Mouse (Mus musculus): ENCODE data around the gene Grik5. TPM values are rescaled to one million over a fixed set of nuclear protein-coding genes. Genes with fewer than 3 reads are reported as not detected.
A peak's percentile ranks its signal among the peaks of the same experiment; 100 is the strongest.

Grik5 gene
- polyA plus RNA-seq, 1 experiment from 2014 or later = 12.5 TPM

DNA sequence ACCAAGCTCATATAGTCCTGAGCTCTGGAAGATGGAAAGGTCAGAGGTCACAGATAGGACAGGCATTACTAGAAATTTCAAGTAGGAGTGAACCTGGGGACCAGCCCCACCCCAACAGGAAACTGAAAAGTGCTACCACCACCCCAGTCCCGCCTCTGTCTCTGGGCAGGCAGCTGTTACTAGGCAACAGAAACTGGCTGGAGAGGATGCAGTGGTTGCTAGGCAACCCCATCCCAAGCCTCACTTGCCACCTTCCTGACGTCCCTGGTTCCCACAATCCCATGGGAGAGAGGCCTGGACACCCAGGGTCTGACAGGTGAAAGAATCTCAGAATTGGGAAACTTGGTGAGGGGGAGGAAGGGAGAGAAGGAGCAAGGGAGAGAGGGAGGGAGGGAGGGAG, 3.4 kb downstream of the Grik5 start:
- peaks cover 22% of the 10 kb centered on the region for H3K36me3 ChIP-seq (ENCODE audit: control insufficient read depth, insufficient read depth, low read length)
- H3K4me2 ChIP-seq (ENCODE audit: low read length) = peak overlapping the region; percentile 61
- H3K27me3 ChIP-seq (replicated peaks; ENCODE audit: control insufficient read depth, insufficient read depth, low read length) = no peaks in the 10 kb centered on the region
- no peak overlapping the region for H3K27ac ChIP-seq (ENCODE audit: low read depth, low read length)
- no peak overlapping the region for H3K4me3 ChIP-seq (ENCODE audit: low read length)
- H3K9ac ChIP-seq (ENCODE audit: low read depth, low read length) = no peak overlapping the region
- H3K9me3 ChIP-seq (ENCODE audit: control insufficient read depth, low read length) = no peaks in the 10 kb centered on the region
- 12% methylated on average over 2 of the region's 2 CpGs for WGBS
- no peak for ATAC-seq
- peaks cover 38% of the 10 kb centered on the region for H3K4me1 ChIP-seq (ENCODE audit: control insufficient read depth, insufficient read depth, low read depth, low read length)

DNA sequence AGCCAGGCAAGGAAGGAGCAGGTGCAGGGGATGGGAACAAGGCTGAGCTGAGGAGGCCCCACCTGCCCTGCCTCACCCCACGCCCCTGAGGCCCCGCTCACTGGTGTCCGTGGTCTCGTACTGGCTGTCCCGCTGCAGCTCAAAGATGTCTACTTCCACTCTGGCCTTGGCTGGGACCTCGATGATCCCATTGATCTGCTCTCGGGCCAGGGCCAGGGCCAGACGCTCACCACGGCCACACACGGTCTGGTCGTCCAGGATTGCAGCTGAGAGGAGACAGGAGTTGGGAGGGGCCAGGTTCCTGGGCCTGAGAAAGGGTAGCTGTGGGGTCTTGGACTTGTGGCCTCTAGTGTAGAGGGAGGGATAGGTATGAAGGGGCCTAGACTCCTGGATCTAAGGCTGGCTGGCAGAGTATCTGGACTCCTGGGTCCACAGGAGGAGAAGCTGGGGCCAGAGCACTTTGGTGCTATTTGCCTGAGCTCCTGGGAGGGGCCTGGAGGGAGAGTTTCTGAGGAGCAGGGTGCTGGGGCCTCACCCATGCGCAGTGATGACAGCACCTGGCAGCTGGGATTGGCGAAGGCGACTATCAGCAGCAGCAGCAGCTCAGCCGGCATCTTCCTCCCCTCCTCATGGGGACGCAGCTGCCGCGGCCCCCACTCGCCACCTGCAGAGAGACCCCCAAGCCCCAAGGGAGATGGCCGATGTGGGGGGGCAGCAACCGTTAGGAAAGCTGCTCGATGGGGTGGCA, 4.1 kb downstream of the Grik5 start:
- H3K4me1 ChIP-seq (ENCODE audit: control insufficient read depth, insufficient read depth, low read depth, low read length) = peaks cover 32% of the 10 kb centered on the region
- H3K4me2 ChIP-seq (ENCODE audit: low read length) = peak overlapping the region; percentile 61
- H3K36me3 ChIP-seq (ENCODE audit: control insufficient read depth, insufficient read depth, low read length) = peaks cover 26% of the 10 kb centered on the region
- WGBS = 79% methylated on average over 22 of the region's 22 CpGs
- H3K27me3 ChIP-seq (replicated peaks; ENCODE audit: control insufficient read depth, insufficient read depth, low read length) = no peaks in the 10 kb centered on the region
- no peak overlapping the region for H3K27ac ChIP-seq (ENCODE audit: low read depth, low read length)
- ATAC-seq = no peak
- no peak overlapping the region for H3K9ac ChIP-seq (ENCODE audit: low read depth, low read length)
- H3K4me3 ChIP-seq (ENCODE audit: low read length) = no peak overlapping the region
- no peaks in the 10 kb centered on the region for H3K9me3 ChIP-seq (ENCODE audit: control insufficient read depth, low read length)

DNA sequence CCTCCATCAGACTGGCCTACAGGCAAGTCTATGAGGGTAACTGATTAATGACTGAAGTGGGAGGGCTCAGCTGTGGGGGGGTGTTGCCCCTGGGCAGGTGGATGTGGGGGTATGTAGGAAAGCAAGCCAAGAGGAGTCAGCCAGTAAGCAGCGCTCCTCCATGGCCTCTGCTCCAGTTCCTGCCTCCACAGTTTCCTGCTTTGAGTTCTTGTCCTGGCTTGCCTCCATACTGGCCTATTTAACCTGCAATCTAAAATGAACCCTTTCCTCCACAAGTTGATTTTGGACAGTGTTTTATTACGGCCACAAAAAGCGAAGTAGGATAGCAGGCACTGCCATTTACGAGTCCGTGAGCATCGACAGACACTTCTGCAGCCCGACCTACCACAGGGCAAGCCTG, 4.8 kb downstream of the Grik5 start:
- peaks cover 33% of the 10 kb centered on the region for H3K36me3 ChIP-seq (ENCODE audit: control insufficient read depth, insufficient read depth, low read length)
- 97% methylated on average over 7 of the region's 7 CpGs for whole genome bisulfite sequencing

DNA sequence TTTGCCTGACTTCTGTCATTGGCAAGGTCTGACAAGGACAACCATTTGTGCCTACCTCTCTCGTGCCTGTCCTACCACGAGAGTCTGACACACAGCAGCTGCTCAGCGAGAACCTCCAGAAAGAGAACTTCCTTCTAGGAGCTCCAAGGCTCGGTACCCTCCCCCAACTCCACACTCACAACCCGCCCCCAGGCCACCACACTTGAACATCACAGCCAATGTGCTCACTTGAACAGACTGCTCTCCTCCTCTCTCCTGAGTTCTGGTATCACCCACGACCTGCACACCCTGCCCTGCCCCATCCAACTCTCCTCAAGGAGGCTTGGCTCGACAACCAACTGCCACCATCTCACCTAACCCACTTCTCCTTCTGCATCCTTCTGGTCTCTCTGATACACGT, 8.2 kb downstream of the Grik5 start:
- no peak overlapping the region for H3K4me3 ChIP-seq (ENCODE audit: low read length)
- no peak overlapping the region for H3K27ac ChIP-seq (ENCODE audit: low read depth, low read length)
- H3K9me3 ChIP-seq (ENCODE audit: control insufficient read depth, low read length) = no peaks in the 10 kb centered on the region
- no peak overlapping the region for H3K9ac ChIP-seq (ENCODE audit: low read depth, low read length)
- H3K4me2 ChIP-seq (ENCODE audit: low read length) = no peak overlapping the region
- 93% methylated on average over 8 of the region's 8 CpGs for WGBS
- ATAC-seq = no peak
- H3K36me3 ChIP-seq (ENCODE audit: control insufficient read depth, insufficient read depth, low read length) = peaks cover 55% of the 10 kb centered on the region
- H3K4me1 ChIP-seq (ENCODE audit: control insufficient read depth, insufficient read depth, low read depth, low read length) = peaks cover 7% of the 10 kb centered on the region
- H3K27me3 ChIP-seq (replicated peaks; ENCODE audit: control insufficient read depth, insufficient read depth, low read length) = no peaks in the 10 kb centered on the region

More for the DNA sequence above, 4.8 kb downstream of the Grik5 start:
- no peaks in the 10 kb centered on the region for H3K27me3 ChIP-seq (replicated peaks; ENCODE audit: control insufficient read depth, insufficient read depth, low read length)
- H3K4me1 ChIP-seq (ENCODE audit: control insufficient read depth, insufficient read depth, low read depth, low read length) = peaks cover 31% of the 10 kb centered on the region
- H3K4me3 ChIP-seq (ENCODE audit: low read length) = no peak overlapping the region
- ATAC-seq = no peak
- no peaks in the 10 kb centered on the region for H3K9me3 ChIP-seq (ENCODE audit: control insufficient read depth, low read length)
- H3K27ac ChIP-seq (ENCODE audit: low read depth, low read length) = no peak overlapping the region
- H3K4me2 ChIP-seq (ENCODE audit: low read length) = no peak overlapping the region
- no peak overlapping the region for H3K9ac ChIP-seq (ENCODE audit: low read depth, low read length)

DNA sequence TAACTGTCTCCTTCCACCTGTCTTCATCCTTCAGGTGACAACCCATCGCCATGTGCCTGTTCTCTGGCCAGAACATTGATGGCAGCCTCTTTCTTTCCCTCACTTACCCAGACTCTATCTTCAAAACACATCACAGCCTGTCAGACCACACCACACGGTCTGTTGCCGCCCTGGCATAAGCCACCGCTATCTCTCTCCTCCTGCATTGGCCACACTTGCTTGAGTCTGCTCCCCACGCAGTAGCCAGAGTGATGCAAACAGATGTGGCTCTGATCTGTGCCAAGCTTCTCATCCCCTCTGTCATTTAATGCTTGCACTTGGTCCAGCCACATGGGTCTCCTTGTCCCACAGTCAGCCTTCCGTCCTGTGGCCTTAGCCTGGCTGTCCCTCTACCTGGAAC, 8.8 kb downstream of the Grik5 start:
- Histone ChIP-seq H3K36me3 (ENCODE audit: control insufficient read depth, insufficient read depth, low read length) (peaks cover 60% of the 10 kb centered on the region), H3K9ac (ENCODE audit: low read depth, low read length) (no peak overlapping the region), H3K27me3 (replicated peaks; ENCODE audit: control insufficient read depth, insufficient read depth, low read length) (no peaks in the 10 kb centered on the region), H3K4me1 (ENCODE audit: control insufficient read depth, insufficient read depth, low read depth, low read length) (peaks cover 2% of the 10 kb centered on the region), H3K4me3 (ENCODE audit: low read length) (no peak overlapping the region), H3K4me2 (ENCODE audit: low read length) (no peak overlapping the region), H3K9me3 (ENCODE audit: control insufficient read depth, low read length) (no peaks in the 10 kb centered on the region), H3K27ac (ENCODE audit: low read depth, low read length) (no peak overlapping the region)
- no peak for ATAC-seq
- WGBS = 92% methylated on average over 6 of the region's 6 CpGs

DNA sequence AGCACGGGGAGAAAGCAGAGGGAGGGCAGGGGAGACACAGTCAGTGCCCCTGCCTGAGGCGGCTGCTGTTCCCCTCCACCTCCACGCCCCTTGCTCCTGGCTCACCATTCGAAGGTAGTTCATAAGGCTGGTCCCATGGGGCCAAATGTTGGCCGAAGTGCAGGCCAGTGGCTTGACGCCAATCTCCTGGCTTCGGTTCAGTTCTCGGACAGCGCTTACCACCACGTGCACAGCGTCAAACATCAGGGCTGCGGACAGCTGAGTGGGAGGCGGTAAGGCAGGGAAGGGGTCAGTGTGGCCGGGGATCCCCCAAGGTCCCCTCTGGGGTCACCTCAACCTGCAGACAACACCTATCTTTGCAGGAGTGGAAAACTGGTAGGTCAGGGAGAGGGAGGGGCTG, 13.3 kb downstream of the Grik5 start:
- Histone ChIP-seq H3K4me2 (ENCODE audit: low read length) (no peak overlapping the region), H3K27ac (ENCODE audit: low read depth, low read length) (no peak overlapping the region), H3K9me3 (ENCODE audit: control insufficient read depth, low read length) (no peaks in the 10 kb centered on the region), H3K27me3 (replicated peaks; ENCODE audit: control insufficient read depth, insufficient read depth, low read length) (no peaks in the 10 kb centered on the region), H3K4me1 (ENCODE audit: control insufficient read depth, insufficient read depth, low read depth, low read length) (no peaks in the 10 kb centered on the region), H3K4me3 (ENCODE audit: low read length) (no peak overlapping the region), H3K36me3 (ENCODE audit: control insufficient read depth, insufficient read depth, low read length) (peaks cover 66% of the 10 kb centered on the region), H3K9ac (ENCODE audit: low read depth, low read length) (no peak overlapping the region)
- no peak for ATAC-seq
- WGBS = 89% methylated on average over 14 of the region's 14 CpGs

DNA sequence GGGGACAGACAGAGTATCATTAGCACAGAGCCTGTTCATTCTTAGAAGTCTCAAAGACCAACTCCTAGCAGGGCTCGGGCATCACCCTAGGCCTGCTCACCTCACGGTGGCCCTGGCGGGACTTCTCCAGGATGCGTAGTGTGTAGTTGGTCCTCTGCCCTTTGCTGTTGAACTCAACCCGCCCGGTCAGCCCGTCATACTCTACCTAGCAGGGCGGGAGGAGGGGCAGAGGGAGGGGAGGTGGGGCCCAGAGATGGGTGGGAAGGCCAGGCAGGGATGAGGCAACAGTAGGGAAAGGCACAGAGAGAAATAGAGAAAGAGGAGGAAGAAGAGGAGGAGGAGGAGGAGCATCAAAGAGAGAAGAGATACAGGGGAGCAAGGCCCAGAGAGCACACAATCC, 13.8 kb downstream of the Grik5 start:
- Histone ChIP-seq H3K36me3 (ENCODE audit: control insufficient read depth, insufficient read depth, low read length) (peaks cover 69% of the 10 kb centered on the region), H3K4me2 (ENCODE audit: low read length) (no peak overlapping the region), H3K4me1 (ENCODE audit: control insufficient read depth, insufficient read depth, low read depth, low read length) (no peaks in the 10 kb centered on the region), H3K27ac (ENCODE audit: low read depth, low read length) (no peak overlapping the region), H3K9me3 (ENCODE audit: control insufficient read depth, low read length) (no peaks in the 10 kb centered on the region), H3K4me3 (ENCODE audit: low read length) (no peak overlapping the region), H3K27me3 (replicated peaks; ENCODE audit: control insufficient read depth, insufficient read depth, low read length) (no peaks in the 10 kb centered on the region), H3K9ac (ENCODE audit: low read depth, low read length) (no peak overlapping the region)
- 95% methylated on average over 8 of the region's 8 CpGs for WGBS
- no peak for ATAC-seq

DNA sequence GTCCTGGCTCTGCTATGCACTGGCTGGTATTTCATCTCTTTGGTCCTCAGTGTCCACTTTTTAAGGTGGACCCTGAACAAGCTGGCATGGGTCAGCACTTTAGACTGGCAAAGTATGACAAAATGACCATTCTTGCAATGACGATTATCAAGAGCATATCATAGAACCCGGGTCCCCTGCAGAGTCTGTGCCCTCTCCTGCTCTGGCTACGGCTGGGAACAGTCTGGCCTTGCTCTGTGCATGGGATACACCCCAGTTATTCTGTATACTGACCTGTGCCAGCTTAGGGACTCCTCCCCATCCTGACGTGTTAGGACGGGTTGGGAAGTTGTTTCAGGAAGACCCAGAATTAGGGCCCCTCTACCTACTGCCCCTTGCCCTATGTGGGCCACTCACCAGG, 14.3 kb downstream of the Grik5 start:
- H3K27ac ChIP-seq (ENCODE audit: low read depth, low read length) = no peak overlapping the region
- no peaks in the 10 kb centered on the region for H3K4me1 ChIP-seq (ENCODE audit: control insufficient read depth, insufficient read depth, low read depth, low read length)
- no peaks in the 10 kb centered on the region for H3K9me3 ChIP-seq (ENCODE audit: control insufficient read depth, low read length)
- ATAC-seq = no peak
- no peak overlapping the region for H3K4me2 ChIP-seq (ENCODE audit: low read length)
- no peaks in the 10 kb centered on the region for H3K27me3 ChIP-seq (replicated peaks; ENCODE audit: control insufficient read depth, insufficient read depth, low read length)
- 99% methylated on average over 5 of the region's 5 CpGs for WGBS
- H3K4me3 ChIP-seq (ENCODE audit: low read length) = no peak overlapping the region
- no peak overlapping the region for H3K9ac ChIP-seq (ENCODE audit: low read depth, low read length)
- H3K36me3 ChIP-seq (ENCODE audit: control insufficient read depth, insufficient read depth, low read length) = peaks cover 65% of the 10 kb centered on the region

DNA sequence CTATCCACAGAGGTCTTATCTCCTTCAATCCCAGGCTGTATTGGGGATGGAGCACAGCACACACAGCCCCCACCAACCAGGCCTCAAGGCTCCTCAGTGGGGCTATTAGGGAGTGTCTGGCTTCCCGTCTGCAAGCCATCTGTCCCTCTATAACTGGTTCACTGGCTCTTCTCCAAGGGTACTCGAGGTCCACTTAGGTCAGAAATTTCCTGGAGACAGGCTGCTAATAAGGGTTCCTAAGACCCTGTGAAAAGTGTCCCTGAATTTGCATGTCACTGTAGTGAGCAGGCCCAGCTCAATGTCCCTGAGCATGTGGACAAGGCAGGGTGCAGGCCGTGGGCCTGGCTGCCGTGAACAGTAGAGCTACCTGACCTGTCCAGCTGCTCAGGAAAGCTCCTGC, 15.2 kb downstream of the Grik5 start:
- no peak for ATAC-seq
- Histone ChIP-seq H3K4me1 (ENCODE audit: control insufficient read depth, insufficient read depth, low read depth, low read length) (no peaks in the 10 kb centered on the region), H3K4me3 (ENCODE audit: low read length) (no peak overlapping the region), H3K9me3 (ENCODE audit: control insufficient read depth, low read length) (no peaks in the 10 kb centered on the region), H3K4me2 (ENCODE audit: low read length) (no peak overlapping the region), H3K36me3 (ENCODE audit: control insufficient read depth, insufficient read depth, low read length) (peaks cover 56% of the 10 kb centered on the region), H3K9ac (ENCODE audit: low read depth, low read length) (no peak overlapping the region), H3K27ac (ENCODE audit: low read depth, low read length) (no peak overlapping the region), H3K27me3 (replicated peaks; ENCODE audit: control insufficient read depth, insufficient read depth, low read length) (no peaks in the 10 kb centered on the region)
- 63% methylated on average over 4 of the region's 4 CpGs for WGBS

Data from hindbrain, embryonic 16.5 days (tissue).